Mouse (Mus musculus): ENCODE results near the gene Nfib. TPM values are rescaled to one million over a fixed set of nuclear protein-coding genes. Genes with fewer than 3 reads are reported as not detected.

Nfib gene
- polyA plus RNA-seq, 1 experiment from 2014 or later = 58.8 TPM

DNA sequence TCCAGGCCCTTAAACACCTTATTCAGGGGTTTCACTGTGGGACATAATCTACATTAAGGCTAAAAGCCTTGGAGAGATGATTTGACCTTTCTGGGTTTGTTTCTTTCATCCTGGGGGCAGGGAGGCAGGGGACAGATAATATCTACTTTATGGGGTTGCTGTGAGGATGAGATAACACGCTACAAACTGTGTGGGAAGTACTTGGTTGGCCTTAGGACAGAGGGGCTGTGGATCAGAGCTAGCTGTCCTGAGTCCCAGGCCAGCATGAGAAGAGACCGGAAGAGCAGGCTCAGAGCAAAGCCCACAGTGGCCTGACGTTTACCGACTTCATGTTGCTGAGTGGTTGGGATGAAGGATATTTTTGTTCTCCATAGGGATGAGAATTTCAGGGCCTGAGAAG, 81.7 kb downstream of the Nfib start:
- WGBS = 74% methylated on average over 4 of the region's 4 CpGs
- ATAC-seq (ENCODE audit: insufficient number of reproducible peaks, insufficient read depth, low FRiP score, low TSS enrichment, low read depth) = no peak
- no peak overlapping the region for H3K9ac ChIP-seq (replicated peaks)
- no peaks in the 10 kb centered on the region for H3K9me3 ChIP-seq
- no peaks in the 10 kb centered on the region for H3K36me3 ChIP-seq
- H3K4me1 ChIP-seq (replicated peaks) = peaks cover 26% of the 10 kb centered on the region
- peak overlapping the region; percentile 75; the same call in 1 of the 2 replicates for H3K27ac ChIP-seq
- no peaks in the 10 kb centered on the region for H3K27me3 ChIP-seq
- H3K4me2 ChIP-seq = no peak overlapping the region
- H3K4me3 ChIP-seq (replicated peaks) = no peak overlapping the region

DNA sequence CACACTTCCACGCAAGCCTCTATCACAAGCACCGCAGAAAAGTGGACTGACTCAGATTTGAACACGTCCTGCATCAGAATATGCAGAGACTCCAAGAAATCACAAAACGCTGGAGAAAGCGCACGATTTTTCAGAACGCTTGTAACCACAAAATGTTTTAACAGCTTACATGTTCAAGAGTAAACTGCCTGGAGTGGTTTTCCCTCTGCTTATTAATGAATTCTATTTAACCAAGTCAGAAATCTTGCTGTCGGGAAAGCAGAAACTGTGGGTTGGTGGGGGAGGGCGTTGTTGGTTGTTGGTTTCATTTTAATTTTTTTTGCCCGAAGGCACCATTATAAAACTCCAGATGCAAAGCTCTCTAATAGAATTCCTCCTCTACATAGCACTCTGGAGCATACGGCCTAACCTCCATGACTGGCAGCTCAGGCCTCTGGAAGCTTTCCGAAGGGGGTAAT, 82.4 kb downstream of the Nfib start:
- H3K36me3 ChIP-seq = no peaks in the 10 kb centered on the region
- no peak overlapping the region for H3K4me3 ChIP-seq (replicated peaks)
- H3K4me1 ChIP-seq (replicated peaks) = peaks cover 32% of the 10 kb centered on the region
- H3K27me3 ChIP-seq = no peaks in the 10 kb centered on the region
- no peaks in the 10 kb centered on the region for H3K9me3 ChIP-seq
- no peak for ATAC-seq (ENCODE audit: insufficient number of reproducible peaks, insufficient read depth, low FRiP score, low TSS enrichment, low read depth)
- no peak overlapping the region for H3K4me2 ChIP-seq
- H3K9ac ChIP-seq (replicated peaks) = no peak overlapping the region
- peak overlapping the region; percentile 75 for H3K27ac ChIP-seq
- WGBS = 65% methylated on average over 12 of the region's 12 CpGs

DNA sequence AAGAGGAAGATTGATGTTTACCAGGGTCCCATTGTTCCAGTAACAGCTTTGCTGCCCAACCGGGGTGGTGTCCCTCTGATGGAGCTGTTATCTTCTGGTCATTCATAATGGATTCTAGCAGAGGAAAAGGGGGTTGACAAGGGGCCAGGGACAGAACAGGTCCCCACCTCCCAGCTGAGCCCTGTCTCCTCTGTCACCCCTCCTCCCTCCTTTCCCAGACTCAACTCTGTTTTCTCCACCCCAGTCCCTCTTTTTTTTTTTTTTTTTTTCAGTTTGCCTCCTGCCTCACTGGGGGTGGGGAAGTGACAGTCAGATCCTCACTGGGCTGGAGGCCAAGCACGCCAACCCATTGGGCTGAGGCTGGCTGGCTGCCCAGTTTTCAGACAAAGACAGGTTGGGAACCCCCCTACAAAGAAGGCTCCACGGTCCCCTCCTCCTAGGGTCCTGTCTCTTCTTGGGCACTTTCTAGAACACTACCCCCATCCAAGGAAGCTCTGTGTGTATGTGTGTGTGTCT, 83.2 kb downstream of the Nfib start:
- H3K27ac ChIP-seq = peak overlapping the region; percentile 75
- no peak overlapping the region for H3K4me2 ChIP-seq
- H3K4me1 ChIP-seq (replicated peaks) = peaks cover 39% of the 10 kb centered on the region
- no peak overlapping the region for H3K9ac ChIP-seq (replicated peaks)
- no peak; the same call in 1 of the 2 replicates for ATAC-seq (ENCODE audit: insufficient number of reproducible peaks, insufficient read depth, low FRiP score, low TSS enrichment, low read depth)
- H3K36me3 ChIP-seq = no peaks in the 10 kb centered on the region
- 16% methylated on average over 3 of the region's 3 CpGs for WGBS
- H3K9me3 ChIP-seq = no peaks in the 10 kb centered on the region
- no peaks in the 10 kb centered on the region for H3K27me3 ChIP-seq
- no peak overlapping the region for H3K4me3 ChIP-seq (replicated peaks)

DNA sequence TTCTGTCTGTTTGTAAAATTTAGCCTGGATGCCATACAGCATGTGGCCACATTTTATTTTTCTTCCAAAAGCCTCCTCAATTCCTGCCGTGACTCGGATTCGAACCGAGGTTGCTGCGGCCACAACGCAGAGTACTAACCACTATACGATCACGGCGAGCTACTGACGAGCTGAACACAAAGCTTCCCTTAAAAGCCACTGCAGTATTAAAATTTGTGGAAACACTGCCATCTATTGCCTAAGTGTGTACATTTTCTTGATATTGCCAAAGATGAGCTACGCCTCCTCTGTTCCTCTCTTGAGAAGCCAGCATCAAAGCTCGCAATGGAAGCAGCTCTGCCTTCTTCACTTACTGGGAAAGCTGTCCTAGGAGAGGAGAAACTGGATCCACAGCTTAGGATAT, 86.0 kb downstream of the Nfib start:
- Histone ChIP-seq H3K27me3 (no peaks in the 10 kb centered on the region), H3K4me1 (replicated peaks) (peaks cover 34% of the 10 kb centered on the region), H3K9me3 (no peaks in the 10 kb centered on the region), H3K4me2 (no peak overlapping the region), H3K36me3 (no peaks in the 10 kb centered on the region), H3K9ac (replicated peaks) (no peak overlapping the region), H3K27ac (no peak overlapping the region), H3K4me3 (replicated peaks) (no peak overlapping the region)
- WGBS = 71% methylated on average over 12 of the region's 12 CpGs
- no peak for ATAC-seq (ENCODE audit: insufficient number of reproducible peaks, insufficient read depth, low FRiP score, low TSS enrichment, low read depth)

DNA sequence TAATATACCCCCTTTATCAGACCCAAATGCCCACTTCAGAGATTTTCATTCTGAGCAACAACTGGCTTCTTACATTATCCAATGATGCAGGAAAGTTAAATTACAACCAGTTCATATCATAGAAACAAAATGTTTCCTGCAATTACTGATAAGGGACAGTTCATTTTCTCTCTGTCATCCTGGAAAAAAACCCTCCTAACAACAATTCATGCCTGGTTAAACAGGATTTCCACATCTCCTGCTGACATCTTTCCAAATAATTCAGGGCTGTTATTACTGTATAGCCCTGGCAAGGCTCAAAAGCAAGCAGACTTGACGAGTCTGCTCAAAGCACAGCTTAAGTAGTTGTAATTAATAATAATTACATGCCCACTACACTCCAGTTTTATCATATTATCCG, 86.5 kb downstream of the Nfib start:
- H3K4me2 ChIP-seq = no peak overlapping the region
- peaks cover 31% of the 10 kb centered on the region for H3K4me1 ChIP-seq (replicated peaks)
- no peak for ATAC-seq (ENCODE audit: insufficient number of reproducible peaks, insufficient read depth, low FRiP score, low TSS enrichment, low read depth)
- H3K27ac ChIP-seq = no peak overlapping the region
- no peaks in the 10 kb centered on the region for H3K36me3 ChIP-seq
- H3K9me3 ChIP-seq = no peaks in the 10 kb centered on the region
- WGBS = 55% methylated on average over 2 of the region's 2 CpGs
- H3K9ac ChIP-seq (replicated peaks) = no peak overlapping the region
- H3K4me3 ChIP-seq (replicated peaks) = no peak overlapping the region
- H3K27me3 ChIP-seq = no peaks in the 10 kb centered on the region

DNA sequence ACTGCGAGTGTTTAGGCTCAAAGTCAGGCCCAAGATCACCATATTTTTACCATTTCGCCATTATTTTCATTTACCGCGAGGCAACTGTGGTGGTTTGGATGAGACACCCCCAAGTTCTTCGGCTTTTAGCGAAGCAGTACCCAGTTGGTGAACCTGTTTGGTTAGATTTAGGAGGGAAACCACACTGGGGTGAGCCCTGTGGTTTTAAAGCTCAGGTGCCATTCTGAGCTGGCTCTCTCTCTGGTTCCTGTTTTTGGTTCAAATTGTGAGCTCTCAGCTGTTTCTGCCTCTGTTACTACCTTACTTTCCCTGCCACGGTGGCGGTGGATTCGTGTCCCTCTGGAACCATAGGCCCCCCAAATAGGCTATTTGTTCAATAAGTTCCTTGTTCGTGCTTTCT, 88.3 kb downstream of the Nfib start:
- H3K36me3 ChIP-seq = no peaks in the 10 kb centered on the region
- 93% methylated on average over 10 of the region's 10 CpGs for WGBS
- H3K4me2 ChIP-seq = no peak overlapping the region
- no peak overlapping the region for H3K27ac ChIP-seq
- no peaks in the 10 kb centered on the region for H3K9me3 ChIP-seq
- H3K27me3 ChIP-seq = no peaks in the 10 kb centered on the region
- H3K4me3 ChIP-seq (replicated peaks) = no peak overlapping the region
- H3K4me1 ChIP-seq (replicated peaks) = peaks cover 23% of the 10 kb centered on the region
- ATAC-seq (ENCODE audit: insufficient number of reproducible peaks, insufficient read depth, low FRiP score, low TSS enrichment, low read depth) = no peak
- no peak overlapping the region for H3K9ac ChIP-seq (replicated peaks)

DNA sequence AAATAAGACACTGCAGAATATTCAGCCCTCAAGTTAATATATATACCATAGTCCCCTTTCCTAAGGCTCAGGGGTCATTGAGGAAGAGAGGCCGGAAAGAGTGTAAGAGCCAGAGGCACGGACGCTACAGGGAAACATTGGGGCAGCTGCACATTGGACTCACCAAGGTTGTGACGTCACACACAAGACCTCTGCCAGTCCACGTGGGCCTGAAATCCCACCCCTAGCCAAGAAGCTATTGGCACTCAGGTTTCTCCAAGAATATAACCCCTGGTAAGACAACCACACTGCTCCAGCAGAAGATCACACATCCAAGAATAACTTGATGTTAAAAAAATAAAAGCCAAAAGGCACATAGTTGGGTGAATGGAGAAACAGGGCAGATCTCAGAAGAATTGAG, 89.8 kb downstream of the Nfib start:
- H3K27ac ChIP-seq = no peak overlapping the region
- 83% methylated on average over 5 of the region's 5 CpGs for WGBS

DNA sequence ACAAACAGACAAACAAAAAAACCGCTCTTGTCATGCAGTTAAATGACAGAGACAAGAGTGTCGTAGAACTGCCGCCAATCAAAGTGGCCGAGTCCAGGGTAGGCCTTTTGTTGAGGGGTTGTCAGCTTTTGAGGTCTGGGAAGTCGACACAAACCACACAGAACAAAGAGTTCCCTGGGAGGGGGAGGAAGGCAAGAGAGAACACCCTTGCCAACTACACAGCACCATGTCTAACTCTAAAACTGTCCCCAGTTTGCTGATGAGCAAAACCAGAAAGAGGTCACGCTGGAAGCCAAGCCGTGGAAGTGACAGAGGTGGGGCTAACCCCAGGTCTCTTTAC, 91.1 kb downstream of the Nfib start:
- Histone ChIP-seq H3K27me3 (no peaks in the 10 kb centered on the region), H3K36me3 (no peaks in the 10 kb centered on the region), H3K4me3 (replicated peaks) (no peak overlapping the region), H3K9ac (replicated peaks) (no peak overlapping the region), H3K9me3 (no peaks in the 10 kb centered on the region), H3K4me2 (no peak overlapping the region), H3K4me1 (replicated peaks) (peaks cover 20% of the 10 kb centered on the region), H3K27ac (no peak overlapping the region)
- no peak for ATAC-seq (ENCODE audit: insufficient number of reproducible peaks, insufficient read depth, low FRiP score, low TSS enrichment, low read depth)
- WGBS = 41% methylated on average over 7 of the region's 7 CpGs

More for the DNA sequence above, 89.8 kb downstream of the Nfib start:
- H3K4me3 ChIP-seq (replicated peaks) = no peak overlapping the region
- H3K9ac ChIP-seq (replicated peaks) = no peak overlapping the region
- no peak overlapping the region for H3K4me2 ChIP-seq
- peaks cover 20% of the 10 kb centered on the region for H3K4me1 ChIP-seq (replicated peaks)
- ATAC-seq (ENCODE audit: insufficient number of reproducible peaks, insufficient read depth, low FRiP score, low TSS enrichment, low read depth) = no peak
- H3K36me3 ChIP-seq = no peaks in the 10 kb centered on the region
- H3K9me3 ChIP-seq = no peaks in the 10 kb centered on the region
- no peaks in the 10 kb centered on the region for H3K27me3 ChIP-seq

DNA sequence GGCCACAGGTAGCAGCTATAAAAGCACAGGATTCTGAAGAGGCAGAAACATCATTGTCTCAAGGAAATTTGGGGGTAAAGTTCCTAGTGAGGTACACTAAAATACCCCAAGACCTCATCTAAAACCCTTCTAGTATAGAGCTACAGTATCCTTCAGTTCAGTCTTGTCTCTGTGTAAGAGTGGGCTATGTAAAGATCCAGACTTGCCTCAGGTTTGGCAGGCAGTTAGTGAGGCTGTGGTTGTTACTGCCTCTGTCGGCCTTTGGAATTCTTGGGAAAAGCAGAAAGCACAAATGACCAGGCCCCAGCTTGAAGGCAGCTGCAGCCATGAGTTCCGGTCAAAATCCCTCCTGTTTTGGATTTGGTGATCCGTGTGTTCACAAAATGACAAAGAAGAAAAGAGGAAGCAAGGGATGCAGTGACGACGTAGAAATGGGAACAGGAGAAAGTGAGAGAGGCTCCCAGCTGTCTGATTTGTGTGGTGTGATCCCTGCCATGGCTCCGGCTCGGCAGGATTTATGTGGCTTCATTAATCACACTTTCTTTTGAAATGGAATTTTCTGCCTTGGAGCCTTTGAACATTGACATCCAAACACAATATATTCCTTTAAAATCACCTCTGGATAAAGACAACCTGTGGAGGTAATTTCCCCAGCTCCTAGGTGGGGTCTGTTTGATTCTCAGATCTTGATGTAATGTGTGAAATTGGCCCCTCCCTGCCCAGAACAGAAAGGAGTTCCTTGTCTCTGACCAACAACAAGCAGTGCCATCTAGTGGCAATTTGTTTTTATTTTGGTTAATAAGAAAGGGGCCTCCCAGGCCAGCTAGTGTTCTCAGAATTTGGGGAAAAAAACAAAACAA, 91.7 kb downstream of the Nfib start:
- peaks cover 20% of the 10 kb centered on the region for H3K4me1 ChIP-seq (replicated peaks)
- WGBS = 12% methylated on average over 7 of the region's 7 CpGs
- 0 out of 2 replicates have a peak, but pooled peaks have one; percentile 63 for ATAC-seq (ENCODE audit: insufficient number of reproducible peaks, insufficient read depth, low FRiP score, low TSS enrichment, low read depth)
- peak overlapping the region; percentile 56 for H3K27ac ChIP-seq
- H3K36me3 ChIP-seq = no peaks in the 10 kb centered on the region
- H3K9ac ChIP-seq (replicated peaks) = no peak overlapping the region
- H3K27me3 ChIP-seq = no peaks in the 10 kb centered on the region
- H3K4me3 ChIP-seq (replicated peaks) = no peak overlapping the region
- no peaks in the 10 kb centered on the region for H3K9me3 ChIP-seq
- peak overlapping the region; percentile 6; the same call in 1 of the 2 replicates for H3K4me2 ChIP-seq

DNA sequence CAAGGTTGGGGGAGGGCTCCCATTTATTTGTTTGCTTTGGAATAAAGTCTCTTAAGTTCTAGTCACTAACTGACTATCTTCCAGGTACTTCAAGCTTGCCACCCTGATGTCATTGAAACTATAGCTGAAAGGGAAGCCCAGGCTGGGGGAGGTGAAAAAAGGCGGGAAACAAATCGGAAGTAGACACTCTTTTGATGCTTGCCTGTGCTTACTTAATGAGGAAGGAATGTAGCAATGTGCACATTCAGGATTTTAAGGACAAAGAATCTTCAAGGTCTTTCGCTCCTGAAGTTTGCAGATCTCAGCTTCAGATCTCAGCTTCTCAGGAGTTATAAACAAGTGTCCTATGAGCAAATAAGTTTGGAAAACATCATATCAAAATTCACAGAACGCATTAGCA, 95.9 kb downstream of the Nfib start:
- Histone ChIP-seq H3K9ac (replicated peaks) (no peak overlapping the region), H3K4me1 (replicated peaks) (peaks cover 24% of the 10 kb centered on the region), H3K9me3 (no peaks in the 10 kb centered on the region), H3K27ac (no peak overlapping the region), H3K4me2 (no peak overlapping the region), H3K4me3 (replicated peaks) (no peak overlapping the region), H3K36me3 (no peaks in the 10 kb centered on the region), H3K27me3 (no peaks in the 10 kb centered on the region)
- WGBS = 85% methylated on average over 4 of the region's 4 CpGs
- no peak for ATAC-seq (ENCODE audit: insufficient number of reproducible peaks, insufficient read depth, low FRiP score, low TSS enrichment, low read depth)

DNA sequence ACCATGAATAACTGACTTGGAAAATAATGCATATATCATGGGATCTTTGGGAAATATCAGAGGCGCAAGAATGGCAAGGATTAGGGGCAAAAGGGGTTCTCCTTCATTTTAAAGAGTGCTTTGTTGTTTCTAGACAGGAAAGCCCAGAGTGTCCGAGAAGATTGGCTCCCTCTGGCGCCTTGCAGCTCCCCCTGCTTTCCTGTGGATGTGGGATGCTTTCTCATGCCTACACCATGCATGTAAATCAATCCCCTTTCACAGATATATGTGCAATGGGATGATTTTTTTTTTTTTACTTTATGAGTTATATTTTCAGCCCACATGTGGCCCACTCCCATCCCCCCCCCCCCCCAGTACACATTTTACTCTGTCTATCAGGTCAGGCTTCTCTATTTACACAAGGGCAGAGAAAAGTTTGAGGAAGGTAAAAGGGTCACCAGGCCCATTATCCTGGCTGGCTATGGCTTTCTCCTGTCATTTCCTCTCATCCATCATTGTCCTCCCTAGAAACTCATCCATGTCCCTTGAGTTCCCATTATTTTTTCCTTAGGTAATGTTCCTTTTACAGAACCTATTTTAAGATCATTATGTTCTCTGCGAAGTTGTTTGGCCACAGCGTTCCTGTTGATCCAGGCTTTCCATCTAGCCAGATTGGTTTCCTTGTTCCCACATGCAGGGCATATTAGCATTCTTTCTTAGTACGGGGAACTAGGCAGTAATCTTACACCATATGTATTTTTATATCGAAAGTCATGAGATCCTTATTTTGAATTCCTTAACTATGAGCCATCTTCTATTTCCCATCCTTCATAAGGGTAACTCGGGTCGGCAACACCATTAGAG, 96.6 kb downstream of the Nfib start:
- H3K36me3 ChIP-seq = no peaks in the 10 kb centered on the region
- no peak overlapping the region for H3K27ac ChIP-seq
- 78% methylated on average over 9 of the region's 9 CpGs for WGBS
- no peak overlapping the region for H3K4me2 ChIP-seq
- no peak for ATAC-seq (ENCODE audit: insufficient number of reproducible peaks, insufficient read depth, low FRiP score, low TSS enrichment, low read depth)
- no peak overlapping the region for H3K4me3 ChIP-seq (replicated peaks)
- H3K9me3 ChIP-seq = no peaks in the 10 kb centered on the region
- H3K9ac ChIP-seq (replicated peaks) = no peak overlapping the region
- H3K27me3 ChIP-seq = no peaks in the 10 kb centered on the region
- peaks cover 31% of the 10 kb centered on the region for H3K4me1 ChIP-seq (replicated peaks)
